Mouse (Mus musculus) erythroblast, embryonic 14.5 days (primary cell): ENCODE data around the gene 1700014D04Rik.

Source experiments
- GATA1 ChIP-seq: IDR thresholded peaks from 2 replicates; pipeline ENCODE4 v1.6.1; 2012; ENCODE audit warnings: low read length, inconsistent platforms, mixed read lengths
- TAL1 ChIP-seq: IDR thresholded peaks from 3 replicates; pipeline ENCODE4 v1.6.1; 2012; ENCODE audit warnings: low read length, inconsistent platforms, mixed read lengths

DNA sequence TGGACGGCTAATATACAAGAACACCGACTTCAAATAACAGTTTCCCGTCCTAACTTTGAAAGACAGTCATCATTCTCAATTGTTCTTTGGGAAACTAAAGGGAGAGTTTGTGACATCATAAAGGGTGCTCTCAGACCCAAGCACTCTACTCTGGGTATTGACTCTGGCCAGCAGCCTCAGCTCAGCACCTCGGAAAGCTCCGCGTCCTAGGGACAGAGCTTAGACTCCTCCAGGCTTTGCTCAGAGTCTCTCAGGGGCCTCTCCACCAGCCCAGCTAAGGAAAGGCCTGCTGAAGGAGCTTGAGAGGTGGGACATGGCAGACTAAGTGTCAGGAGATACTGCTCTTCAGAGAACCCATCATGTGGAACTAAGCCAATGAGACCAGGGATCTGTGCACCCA, 388 bp downstream of the 1700014D04Rik start:
- no peak for TF ChIP-seq GATA1
- no peak for TF ChIP-seq TAL1
